Mouse (Mus musculus) MN1 (cell line): ENCODE results near the gene Pex26.

Experiments
- DNase-seq: peaks from one replicate; pipeline ENCODE4 v3.0.0-alpha.2; 2016; ENCODE audit warnings: low spot score

The Pex26 gene

DNA sequence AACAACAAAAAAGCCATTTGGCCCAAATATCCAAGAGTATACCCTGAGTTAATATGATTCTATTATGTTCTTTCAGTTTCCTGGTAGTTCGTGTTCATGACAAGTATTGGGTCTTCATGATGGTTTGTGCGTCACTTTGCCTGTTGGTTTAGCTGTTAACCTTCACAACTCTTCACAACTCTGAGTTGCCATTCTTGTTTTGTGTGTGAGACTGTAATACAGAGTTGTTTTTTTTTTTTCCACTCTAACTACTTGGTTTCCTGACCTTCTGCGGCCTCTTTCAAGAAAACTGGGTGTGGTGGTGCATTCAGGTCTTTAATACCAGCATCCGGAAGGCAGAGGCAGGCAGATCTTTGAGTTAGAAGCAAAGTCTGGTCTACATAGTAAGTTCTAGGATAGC, 54.7 kb downstream of the Pex26 start:
- DNase-seq, result no peak

- no peak for DNase-seq
These were observed 58.3 kb downstream of the Pex26 start for GRCm38 (mm10) chr6:121241780-121242179.

- DNase-seq, result no peak
These were observed 59.7 kb downstream of the Pex26 start for GRCm38 (mm10) chr6:121243161-121243560.

GRCm38 (mm10) chr6:121245127-121246036, 61.9 kb downstream of the Pex26 start, which contains the start of gene Usp18:
Gene Usp18, plus strand, starts transcription at chr6:121245906.
- DNase-seq, result peak; percentile 92

DNA sequence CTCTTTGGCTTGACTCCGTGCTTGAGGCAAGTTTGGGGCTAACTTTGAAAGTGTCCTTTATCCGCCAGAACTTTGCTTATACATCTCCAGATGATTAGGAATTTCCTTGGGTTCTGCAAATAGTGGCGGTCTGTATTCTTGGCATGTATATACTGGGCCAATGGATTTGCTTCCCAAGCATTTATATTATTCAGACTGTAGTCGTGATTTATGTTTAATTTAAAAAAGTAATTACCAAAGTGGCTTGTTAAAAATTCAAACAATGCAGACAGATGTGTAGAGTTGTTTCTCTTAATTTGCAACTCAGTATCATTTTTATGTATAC, 62.5 kb downstream of the Pex26 start:
- no peak for DNase-seq
